Mouse (Mus musculus) layer of hippocampus, postnatal 36 days (tissue): ENCODE data around the gene 2210407C18Rik. TPM values are rescaled to one million over a fixed set of nuclear protein-coding genes. Genes with fewer than 3 reads are reported as not detected.

Source experiments
- DNase-seq, 2 experiments: peaks; one replicate each; pipeline ENCODE4 v3.0.0; 2022
- total RNA-seq, 2 experiments: library from RNA; stranded (reverse); gene quantifications; 2 replicates each; pipeline ENCODE4 v1.2.3; 2021

2210407C18Rik gene
- total RNA-seq, 2 experiments from 2014 or later, result not detected

DNA sequence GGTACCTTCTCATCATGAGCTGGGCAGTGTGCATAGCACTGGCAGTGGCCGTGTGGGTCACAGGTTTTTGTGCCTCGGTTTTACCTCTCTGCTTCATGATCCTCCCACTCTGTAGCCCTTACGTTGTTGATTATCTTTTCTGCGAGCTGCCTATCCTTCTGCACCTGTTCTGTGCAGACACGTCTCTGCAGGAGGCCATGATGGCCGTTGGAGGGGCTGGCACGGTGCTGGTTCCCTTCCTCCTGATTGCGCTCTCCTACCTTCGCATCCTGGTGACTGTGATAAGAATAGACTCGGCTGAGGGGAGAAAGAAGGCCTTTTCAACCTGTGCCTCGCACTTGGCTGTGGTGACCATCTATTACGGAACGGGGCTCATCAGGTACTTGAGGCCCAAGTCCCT lies 18.0 kb downstream of the 2210407C18Rik start:
- no peak for DNase-seq

DNA sequence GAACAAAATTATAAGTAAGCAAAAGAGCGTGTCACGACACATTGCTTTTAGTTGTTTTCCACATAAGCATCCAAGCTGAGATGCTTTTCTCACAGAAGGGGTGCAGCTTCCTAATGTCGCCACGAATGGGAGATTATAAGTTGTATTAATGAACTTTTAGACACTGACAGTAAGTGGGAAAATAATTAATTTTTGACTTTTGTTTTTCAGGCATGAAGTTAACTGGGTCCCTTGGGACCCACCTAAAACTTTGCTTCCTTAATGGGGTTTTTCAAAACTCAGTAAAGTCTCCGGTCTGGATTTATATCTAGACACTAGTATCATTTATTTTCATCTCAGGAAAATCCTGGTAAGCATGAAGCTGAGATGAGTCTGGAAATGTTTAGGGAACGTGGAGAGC lies 21.1 kb downstream of the 2210407C18Rik start, which contains the start of gene Olfr324:
TSS of gene Olfr324 (plus strand) at position 301 of the 400 bp plus-strand sequence.
- no peak for DNase-seq

DNA sequence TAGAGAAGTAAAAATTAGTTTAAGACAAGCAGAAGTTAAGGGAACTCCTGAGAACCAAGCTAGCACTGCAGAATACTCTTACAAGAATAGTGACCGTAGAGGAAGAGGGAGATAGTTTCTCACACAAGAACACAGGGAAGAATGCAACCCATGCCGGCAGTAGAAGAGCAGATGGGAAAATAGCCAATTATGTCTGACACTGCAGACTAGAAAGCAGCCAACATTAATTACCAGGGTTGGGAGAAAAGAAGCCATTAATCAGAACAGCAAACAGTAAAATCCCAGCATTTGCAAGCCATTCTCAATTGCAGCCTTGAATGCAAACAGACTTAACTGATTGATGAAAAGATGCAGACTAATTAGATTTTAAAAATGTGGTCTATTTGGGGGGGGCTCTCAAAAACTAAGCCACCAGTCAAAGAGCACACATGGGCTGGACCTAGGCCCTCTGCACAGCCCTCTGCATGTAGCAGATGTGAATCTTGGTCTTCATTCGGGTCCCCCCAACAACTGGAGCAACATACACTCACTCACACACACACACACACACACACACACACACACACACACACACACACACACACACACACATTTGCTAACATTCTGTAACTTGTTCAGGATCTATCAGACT lies 27.1 kb downstream of the 2210407C18Rik start:
- DNase-seq, result no peak

DNA sequence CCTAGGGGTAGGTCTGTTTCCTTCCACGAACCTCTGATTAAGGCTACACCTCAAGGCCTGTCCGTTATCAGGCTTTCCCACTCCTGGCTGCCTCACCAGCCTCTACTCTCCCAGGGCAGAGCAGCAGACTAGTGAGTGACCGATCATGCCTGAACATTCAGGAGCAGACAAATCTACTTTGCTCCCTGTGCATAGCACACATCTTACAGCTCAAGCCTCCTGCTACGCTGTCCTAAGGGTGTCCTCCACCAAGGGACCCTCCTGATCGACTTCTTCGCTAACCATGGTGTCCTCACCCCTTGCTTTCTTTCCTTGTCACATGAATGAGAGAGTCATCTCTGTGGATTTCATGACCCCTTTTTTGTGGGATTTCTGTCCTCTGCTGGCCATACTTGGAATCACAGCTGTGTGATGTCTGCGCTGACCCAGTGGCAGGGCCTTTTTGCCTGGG lies 28.0 kb downstream of the 2210407C18Rik start:
- peak in 1 of 2 experiments; percentile 26 for DNase-seq

DNA sequence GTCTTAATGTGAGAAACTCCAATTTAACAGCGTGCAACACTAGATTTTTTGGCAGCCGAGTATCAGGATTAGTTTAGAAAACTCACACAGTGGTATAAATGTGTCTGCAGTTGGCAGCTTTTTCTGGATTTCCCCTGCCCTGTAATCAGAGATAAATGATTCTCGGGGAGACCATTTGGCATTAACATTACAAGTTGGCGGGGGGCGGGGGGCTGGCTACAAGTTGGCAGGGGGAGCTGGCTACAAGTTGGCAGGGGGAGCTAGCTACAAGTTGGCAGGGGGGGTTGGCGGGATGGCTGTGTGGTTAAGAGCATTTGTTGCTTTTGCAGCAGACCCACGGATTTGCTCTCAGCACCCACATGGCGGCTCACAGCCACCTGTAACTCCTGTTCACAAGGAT lies 37.2 kb downstream of the 2210407C18Rik start:
- peak; percentile 20 to 24 for DNase-seq

DNA sequence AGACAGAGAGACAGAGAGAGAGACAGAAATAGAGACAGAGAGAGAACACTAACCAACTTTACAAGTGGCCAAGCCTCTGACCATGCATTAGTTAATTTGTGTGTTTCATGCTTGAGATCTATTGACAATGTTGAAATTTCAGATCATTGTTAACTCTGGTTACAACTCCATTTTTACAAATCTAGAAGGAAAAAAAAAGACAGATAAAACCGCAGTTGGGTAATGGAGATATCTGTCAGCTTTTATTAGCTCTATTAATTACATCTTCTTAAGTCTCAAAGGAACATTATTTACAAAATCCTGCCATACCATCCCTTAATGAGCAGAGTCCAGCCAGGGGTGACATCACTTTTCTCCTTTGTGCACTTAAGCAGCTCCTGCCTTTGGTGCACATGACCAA lies 38.4 kb downstream of the 2210407C18Rik start, which contains the start of gene Olfr325:
TSS of gene Olfr325 (plus strand) at position 301 of the 400 bp plus-strand sequence.
- no peak for DNase-seq

DNA sequence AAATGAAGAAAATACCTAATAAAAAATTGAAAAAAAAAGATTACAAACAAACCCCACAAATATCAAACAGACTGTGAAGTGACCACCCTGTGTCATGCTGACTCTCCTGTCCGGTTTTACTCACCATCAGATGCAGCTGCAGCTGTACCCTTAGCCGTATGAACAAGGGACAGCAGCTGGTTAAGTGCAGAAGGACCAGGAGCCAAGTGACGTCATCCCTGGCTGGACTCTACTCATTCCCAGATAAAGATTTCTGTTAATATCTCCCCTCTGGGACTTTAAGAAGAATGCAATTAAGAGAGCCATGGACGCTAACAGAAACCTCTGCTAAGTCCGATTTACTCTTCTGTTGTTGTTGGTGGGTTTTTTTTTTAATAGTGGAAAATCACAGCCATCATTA lies 45.5 kb downstream of the 2210407C18Rik start, which contains the start of gene Olfr224:
TSS of gene Olfr224 (minus strand) at position 149 of the 400 bp plus-strand sequence.
- no peak for DNase-seq

Other genes with a start within 250 kb of the 2210407C18Rik start
- gene Lypd8, start 237.0 kb downstream of the 2210407C18Rik start, total RNA-seq, result under 1 TPM in 1 of 2 experiments, not detected in 1; 0.30 TPM
- gene 1810065E05Rik, start 195.0 kb downstream of the 2210407C18Rik start, total RNA-seq, result not detected
- gene Gm12253, start 183.5 kb downstream of the 2210407C18Rik start, total RNA-seq, result not detected
- not detected for gene Lypd9, start 163.2 kb downstream of the 2210407C18Rik start, total RNA-seq
- gene Olfr30, start 153.8 kb downstream of the 2210407C18Rik start, total RNA-seq, result not detected
- not detected for gene Olfr332, start 123.5 kb downstream of the 2210407C18Rik start, total RNA-seq
- not detected for gene Olfr331, start 113.5 kb downstream of the 2210407C18Rik start, total RNA-seq
- not detected for gene Olfr330, start 81.2 kb downstream of the 2210407C18Rik start, total RNA-seq
- gene Olfr329-ps, start 69.7 kb downstream of the 2210407C18Rik start, total RNA-seq, result not detected
- gene Olfr328, start 60.4 kb downstream of the 2210407C18Rik start, total RNA-seq, result under 1 TPM in 1 of 2 experiments, not detected in 1; 0.15 TPM
- gene Olfr224, start 45.5 kb downstream of the 2210407C18Rik start, total RNA-seq, result not detected
- gene Olfr325, start 38.3 kb downstream of the 2210407C18Rik start, total RNA-seq, result not detected
- gene Olfr324, start 21.0 kb downstream of the 2210407C18Rik start, total RNA-seq, result not detected
- not detected for gene Olfr323, start 14.4 kb upstream of the 2210407C18Rik start, total RNA-seq
- not detected for gene Trim58, start 24.4 kb upstream of the 2210407C18Rik start, total RNA-seq
- gene Olfr322, start 42.7 kb upstream of the 2210407C18Rik start, total RNA-seq, result not detected
- not detected for gene Olfr320, start 65.0 kb upstream of the 2210407C18Rik start, total RNA-seq
- gene Olfr319, start 83.1 kb upstream of the 2210407C18Rik start, total RNA-seq, result not detected
- gene Olfr318, start 107.9 kb upstream of the 2210407C18Rik start, total RNA-seq, result not detected
- under 1 TPM in 1 of 2 experiments, not detected in 1; 0.20 TPM for gene Olfr317, start 123.1 kb upstream of the 2210407C18Rik start, total RNA-seq
- under 1 TPM; 0.45 to 0.48 TPM for gene Olfr316, start 136.7 kb upstream of the 2210407C18Rik start, total RNA-seq
- not detected for gene Olfr315, start 157.1 kb upstream of the 2210407C18Rik start, total RNA-seq
- not detected for gene Olfr314, start 166.9 kb upstream of the 2210407C18Rik start, total RNA-seq
- gene Fam183b, start 185.9 kb upstream of the 2210407C18Rik start, total RNA-seq, result 1 to 10 TPM; 5.9 to 7.5 TPM
- gene Olfr313, start 198.9 kb upstream of the 2210407C18Rik start, total RNA-seq, result not detected
- gene Olfr312, start 213.2 kb upstream of the 2210407C18Rik start, total RNA-seq, result not detected
- not detected for gene Olfr311, start 223.2 kb upstream of the 2210407C18Rik start, total RNA-seq
- gene Gm12258, start 231.1 kb upstream of the 2210407C18Rik start, total RNA-seq, result 10 to 100 TPM; 19.3 to 20.0 TPM